Mouse (Mus musculus) embryonic facial prominence, embryonic 13.5 days (tissue): ENCODE results near the gene Rgs4. TPM values are rescaled to one million over a fixed set of nuclear protein-coding genes. Genes with fewer than 3 reads are reported as not detected.

Experiments used
- ATAC-seq: fragments of 200-750 bp; cut with Nextera tagmentation; 2 replicates; pipeline ENCODE4 v1.8.0; 2017; ENCODE audit warnings: low read depth; ENCODE audit not compliant: insufficient number of reproducible peaks, insufficient read depth, low FRiP score, low TSS enrichment
- H3K27ac ChIP-seq: fragments of 300-500 bp; sonication (generic); 2 replicates; pipeline ENCODE4 v1.5.1; 2015; ENCODE audit warnings: moderate library complexity, mild to moderate bottlenecking, inconsistent platforms
- H3K27me3 ChIP-seq: fragments of 300-500 bp; sonication (generic); 2 replicates; pipeline ENCODE4 v1.6.1; 2015; ENCODE audit warnings: mild to moderate bottlenecking, inconsistent platforms
- H3K36me3 ChIP-seq: fragments of 300-500 bp; sonication (generic); 2 replicates; pipeline ENCODE4 v1.6.1; 2015; ENCODE audit warnings: mild to moderate bottlenecking, inconsistent platforms
- H3K4me1 ChIP-seq: fragments of 300-500 bp; sonication (generic); 2 replicates; pipeline ENCODE4 v1.6.1; 2015; ENCODE audit warnings: inconsistent platforms
- H3K4me2 ChIP-seq: fragments of 300-500 bp; sonication (generic); 2 replicates; pipeline ENCODE4 v1.6.1; 2015; ENCODE audit warnings: moderate library complexity, mild to moderate bottlenecking, inconsistent platforms
- H3K4me3 ChIP-seq: fragments of 300-500 bp; sonication (generic); 2 replicates; pipeline ENCODE4 v1.5.1; 2015; ENCODE audit warnings: mild to moderate bottlenecking, inconsistent platforms
- H3K9ac ChIP-seq: fragments of 300-500 bp; sonication (generic); 2 replicates; pipeline ENCODE4 v1.6.1; 2015; ENCODE audit warnings: mild to moderate bottlenecking, inconsistent platforms
- H3K9me3 ChIP-seq: fragments of 300-500 bp; sonication (generic); 2 replicates; pipeline ENCODE4 v1.6.1; 2016; ENCODE audit warnings: inconsistent platforms
- WGBS: fragments of 180-500 bp; shearing (Covaris S2); methylation state at CpG from one replicate; pipeline ENCODE4 v1.1.7; 2015; ENCODE audit warnings: mixed read lengths; 5-methylcytosine and 5-hydroxymethylcytosine counted together
- polyA plus RNA-seq: library from polyadenylated mRNA; unstranded; fragments of >200 nt; fragmentation: Nextera tagmentation; extraction: Ambion mirVana; gene quantifications from 2 replicates; pipeline ENCODE4 v1.2.1, GENCODE M21; 2015

Rgs4 gene
- polyA plus RNA-seq, 1 experiment from 2014 or later: 3.9 TPM

- Histone ChIP-seq H3K4me3 (no peak overlapping the region), H3K27ac (no peak overlapping the region), H3K4me1 (no peaks in the 10 kb centered on the region), H3K9me3 (no peaks in the 10 kb centered on the region), H3K9ac (no peak overlapping the region), H3K27me3 (no peaks in the 10 kb centered on the region), H3K36me3 (no peaks in the 10 kb centered on the region), H3K4me2 (no peak overlapping the region)
- 83% methylated on average over 6 of the region's 6 CpGs for WGBS
- ATAC-seq: no peak
Observed at GRCm38 (mm10) chr1:169737231-169737630, 10.2 kb downstream of the Rgs4 start.

- no peaks in the 10 kb centered on the region for H3K4me1 ChIP-seq
- H3K27ac ChIP-seq: no peak overlapping the region
- no peaks in the 10 kb centered on the region for H3K27me3 ChIP-seq
- H3K9ac ChIP-seq: no peak overlapping the region
- no peaks in the 10 kb centered on the region for H3K9me3 ChIP-seq
- H3K4me3 ChIP-seq: no peak overlapping the region
- no peak for ATAC-seq
- H3K4me2 ChIP-seq: no peak overlapping the region
- H3K36me3 ChIP-seq: no peaks in the 10 kb centered on the region
- whole genome bisulfite sequencing: 79% methylated on average over 6 of the region's 6 CpGs
Observed at GRCm38 (mm10) chr1:169736139-169736538, 11.3 kb downstream of the Rgs4 start.

GRCm38 (mm10) chr1:169730599-169731100 is 16.8 kb downstream of the Rgs4 start:
- Histone ChIP-seq H3K4me2 (no peak overlapping the region), H3K9me3 (no peaks in the 10 kb centered on the region), H3K27me3 (no peaks in the 10 kb centered on the region), H3K9ac (no peak overlapping the region), H3K36me3 (no peaks in the 10 kb centered on the region), H3K4me3 (no peak overlapping the region), H3K27ac (no peak overlapping the region), H3K4me1 (no peaks in the 10 kb centered on the region)
- WGBS: 66% methylated on average over 7 of the region's 7 CpGs
- ATAC-seq: no peak

- Histone ChIP-seq H3K27ac (no peak overlapping the region), H3K9me3 (no peaks in the 10 kb centered on the region), H3K9ac (no peak overlapping the region), H3K4me3 (no peak overlapping the region), H3K36me3 (no peaks in the 10 kb centered on the region), H3K4me1 (no peaks in the 10 kb centered on the region), H3K27me3 (no peaks in the 10 kb centered on the region), H3K4me2 (no peak overlapping the region)
- ATAC-seq: no peak
- 71% methylated on average over 3 of the region's 3 CpGs for WGBS
Observed at GRCm38 (mm10) chr1:169726319-169726718, 21.1 kb downstream of the Rgs4 start.

GRCm38 (mm10) chr1:169721836-169722235 is 25.6 kb downstream of the Rgs4 start:
- Histone ChIP-seq H3K27ac (no peak overlapping the region), H3K27me3 (no peaks in the 10 kb centered on the region), H3K9ac (no peak overlapping the region), H3K4me1 (no peaks in the 10 kb centered on the region), H3K4me3 (no peak overlapping the region), H3K36me3 (no peaks in the 10 kb centered on the region), H3K4me2 (no peak overlapping the region), H3K9me3 (no peaks in the 10 kb centered on the region)
- ATAC-seq: no peak
- WGBS: 68% methylated on average over 2 of the region's 2 CpGs

- H3K4me1 ChIP-seq: no peaks in the 10 kb centered on the region
- H3K9me3 ChIP-seq: no peaks in the 10 kb centered on the region
- no peak overlapping the region for H3K9ac ChIP-seq
- no peak for ATAC-seq
- no peaks in the 10 kb centered on the region for H3K36me3 ChIP-seq
- no peak overlapping the region for H3K4me3 ChIP-seq
- no peaks in the 10 kb centered on the region for H3K27me3 ChIP-seq
- H3K4me2 ChIP-seq: no peak overlapping the region
- no peak overlapping the region for H3K27ac ChIP-seq
- 84% methylated on average over 4 of the region's 4 CpGs for WGBS
Observed at GRCm38 (mm10) chr1:169704395-169705087, 42.9 kb downstream of the Rgs4 start.

GRCm38 (mm10) chr1:169699184-169699583 is 48.3 kb downstream of the Rgs4 start:
- 89% methylated on average over 2 of the region's 2 CpGs for WGBS

GRCm38 (mm10) chr1:169697236-169697635 is 50.2 kb downstream of the Rgs4 start:
- Histone ChIP-seq H3K4me1 (no peaks in the 10 kb centered on the region), H3K9ac (no peak overlapping the region), H3K4me3 (no peak overlapping the region), H3K4me2 (no peak overlapping the region), H3K27me3 (no peaks in the 10 kb centered on the region), H3K9me3 (no peaks in the 10 kb centered on the region), H3K27ac (no peak overlapping the region), H3K36me3 (no peaks in the 10 kb centered on the region)
- 74% methylated on average over 4 of the region's 4 CpGs for WGBS
- ATAC-seq: no peak

More at GRCm38 (mm10) chr1:169699184-169699583, 48.3 kb downstream of the Rgs4 start:
- no peak for ATAC-seq
- Histone ChIP-seq H3K4me2 (no peak overlapping the region), H3K9me3 (no peaks in the 10 kb centered on the region), H3K27ac (no peak overlapping the region), H3K4me1 (no peaks in the 10 kb centered on the region), H3K4me3 (no peak overlapping the region), H3K9ac (no peak overlapping the region), H3K36me3 (no peaks in the 10 kb centered on the region), H3K27me3 (no peaks in the 10 kb centered on the region)

- no peak overlapping the region for H3K4me2 ChIP-seq
- H3K9ac ChIP-seq: no peak overlapping the region
Observed at GRCm38 (mm10) chr1:169695356-169695755, 52.1 kb downstream of the Rgs4 start.

GRCm38 (mm10) chr1:169693537-169693936 is 53.9 kb downstream of the Rgs4 start:
- no peak for ATAC-seq
- Histone ChIP-seq H3K4me1 (no peaks in the 10 kb centered on the region), H3K4me3 (no peak overlapping the region), H3K9ac (no peak overlapping the region), H3K27me3 (no peaks in the 10 kb centered on the region), H3K36me3 (no peaks in the 10 kb centered on the region), H3K9me3 (no peaks in the 10 kb centered on the region), H3K27ac (no peak overlapping the region), H3K4me2 (no peak overlapping the region)
- WGBS: 50% methylated on average over 3 of the region's 3 CpGs

More at GRCm38 (mm10) chr1:169695356-169695755, 52.1 kb downstream of the Rgs4 start:
- Histone ChIP-seq H3K4me3 (no peak overlapping the region), H3K9me3 (no peaks in the 10 kb centered on the region), H3K4me1 (no peaks in the 10 kb centered on the region), H3K27ac (no peak overlapping the region), H3K27me3 (no peaks in the 10 kb centered on the region), H3K36me3 (no peaks in the 10 kb centered on the region)
- no peak for ATAC-seq
- WGBS: 56% methylated on average over 3 of the region's 3 CpGs

GRCm38 (mm10) chr1:169693040-169693439 is 54.4 kb downstream of the Rgs4 start:
- no peak for ATAC-seq
- Histone ChIP-seq H3K9ac (no peak overlapping the region), H3K9me3 (no peaks in the 10 kb centered on the region), H3K4me2 (no peak overlapping the region), H3K4me3 (no peak overlapping the region), H3K36me3 (no peaks in the 10 kb centered on the region), H3K4me1 (no peaks in the 10 kb centered on the region), H3K27ac (no peak overlapping the region), H3K27me3 (no peaks in the 10 kb centered on the region)
- WGBS: 66% methylated on average over 2 of the region's 2 CpGs
